Mouse (Mus musculus) heart, embryonic 15.5 days (tissue): ENCODE data around the gene Meltf. TPM values are rescaled to one million over a fixed set of nuclear protein-coding genes. Genes with fewer than 3 reads are reported as not detected.

Source experiments
- polyA plus RNA-seq: library from polyadenylated mRNA; unstranded; fragments of >200 nt; fragmentation: Nextera tagmentation; extraction: Ambion mirVana; gene quantifications from 2 replicates; pipeline ENCODE4 v1.2.1, GENCODE M21; 2015

Meltf gene
- polyA plus RNA-seq, 1 experiment from 2014 or later, result 0.04 TPM

Other genes starting within 250 kb of the Meltf start
- gene Dlg1, start 215.4 kb upstream of the Meltf start, polyA plus RNA-seq, result 12.4 and 14.1 TPM in 2 replicates
- gene Pigz, start 55.0 kb downstream of the Meltf start, polyA plus RNA-seq, result 0.68 and 0.73 TPM in 2 replicates
- gene 0610012G03Rik, start 69.7 kb downstream of the Meltf start, polyA plus RNA-seq, result 104 and 106 TPM in 2 replicates
- gene Ncbp2, start 69.7 kb downstream of the Meltf start, polyA plus RNA-seq, result 65.8 and 66.4 TPM in 2 replicates
- gene Senp5, start 124.5 kb downstream of the Meltf start, polyA plus RNA-seq, result 9.9 and 10.9 TPM in 2 replicates
- gene Pak2, start 200.5 kb downstream of the Meltf start, polyA plus RNA-seq, result 21.8 and 23.8 TPM in 2 replicates
- gene Pigx, start 220.9 kb downstream of the Meltf start, polyA plus RNA-seq, result 60.1 and 64.3 TPM in 2 replicates
- 19.1 and 19.2 TPM in 2 replicates for gene Cep19, start 221.0 kb downstream of the Meltf start, polyA plus RNA-seq